Mouse (Mus musculus) cortical plate, adult 2 months (tissue): ENCODE measurements around the gene Ndufv3. TPM values are rescaled to one million over a fixed set of nuclear protein-coding genes. Genes with fewer than 3 reads are reported as not detected.
"Not testable (repeated sequence)": the region's sequence is repeated elsewhere in the genome, so short reads cannot be mapped to it uniquely, and the experiment has no call there.

Experiments used
- H3K27ac ChIP-seq: fragments of 200-500 bp; 2 replicates; pipeline ENCODE4 v1.5.1; 2012; ENCODE audit warnings: low read length, control low read depth, inconsistent platforms; ENCODE audit not compliant: insufficient read depth
- H3K4me1 ChIP-seq: fragments of 200-500 bp; 2 replicates; pipeline ENCODE4 v1.6.1; 2011; ENCODE audit warnings: low read length; ENCODE audit not compliant: control insufficient read depth, insufficient read depth
- H3K4me3 ChIP-seq: fragments of 200-500 bp; 2 replicates; pipeline ENCODE4 v1.5.1; 2011; ENCODE audit warnings: mild to moderate bottlenecking, low read length, control low read depth; ENCODE audit not compliant: insufficient read depth
- CTCF ChIP-seq: fragments of 200-500 bp; IDR thresholded peaks from 2 replicates; pipeline ENCODE4 v1.5.1; 2011; ENCODE audit warnings: mild to moderate bottlenecking, control low read depth, low read length; ENCODE audit not compliant: insufficient read depth; ENCODE audit errors: extremely low read depth
- POLR2A ChIP-seq: fragments of 200-500 bp; IDR thresholded peaks from 2 replicates; pipeline ENCODE4 v1.6.1; 2011; ENCODE audit warnings: mild to moderate bottlenecking, low read length, control low read depth; ENCODE audit not compliant: insufficient read depth; ENCODE audit errors: extremely low read depth
- polyA plus RNA-seq: library from polyadenylated mRNA; depleted of rRNA; stranded (reverse); fragments of >200 nt; gene quantifications from 2 replicates; pipeline ENCODE4 v1.2.3, GENCODE M21; 2012

Gene Ndufv3
- polyA plus RNA-seq, 1 experiment: 346 TPM

DNA sequence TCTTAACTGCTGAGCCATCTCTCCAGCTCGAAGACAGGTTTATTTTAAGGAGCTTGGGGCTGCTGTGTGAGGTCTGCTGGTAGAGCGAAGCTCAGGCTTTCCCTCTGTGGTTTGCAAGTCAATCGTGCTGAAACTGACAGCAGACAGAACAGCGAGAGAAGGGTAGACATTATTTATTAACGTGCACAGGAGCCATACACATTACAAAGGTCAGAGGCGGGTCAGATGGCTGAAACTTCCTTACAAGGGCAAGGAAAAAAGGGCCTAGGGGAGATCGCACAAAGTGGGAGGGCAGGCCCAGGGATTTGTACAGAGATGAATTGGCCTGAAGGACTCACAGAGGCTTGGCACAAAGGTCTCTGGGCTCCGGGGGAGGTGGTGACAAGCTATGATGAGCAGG, 29.5 kb downstream of the Ndufv3 start:
- Histone ChIP-seq H3K27ac (no peak overlapping the region), H3K4me1 (no peaks in the 10 kb centered on the region), H3K4me3 (no peak overlapping the region)
- no peak for TF ChIP-seq CTCF
- TF ChIP-seq POLR2A: no peak

DNA sequence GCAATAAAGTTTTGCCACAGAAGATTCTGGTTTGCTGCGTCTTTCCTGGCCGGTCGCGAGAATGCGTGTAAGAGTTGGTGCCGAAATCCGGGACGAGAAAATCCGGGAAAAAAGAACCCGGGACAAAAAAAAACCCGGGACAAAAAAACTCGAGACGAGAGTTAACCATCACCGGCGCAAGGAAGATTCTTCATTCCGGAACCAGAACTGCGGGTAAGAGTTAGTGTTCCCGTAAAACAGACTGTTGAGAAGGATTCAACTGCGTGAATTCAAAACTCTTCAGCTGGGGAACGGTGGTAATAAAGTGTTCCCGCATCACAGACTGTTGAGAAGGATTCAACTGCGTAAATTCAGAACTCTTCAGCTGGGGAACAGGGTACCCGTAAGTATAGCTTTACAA, 32.7 kb downstream of the Ndufv3 start:
- not testable (repeated sequence) for H3K4me1 ChIP-seq, H3K27ac ChIP-seq, H3K4me3 ChIP-seq

DNA sequence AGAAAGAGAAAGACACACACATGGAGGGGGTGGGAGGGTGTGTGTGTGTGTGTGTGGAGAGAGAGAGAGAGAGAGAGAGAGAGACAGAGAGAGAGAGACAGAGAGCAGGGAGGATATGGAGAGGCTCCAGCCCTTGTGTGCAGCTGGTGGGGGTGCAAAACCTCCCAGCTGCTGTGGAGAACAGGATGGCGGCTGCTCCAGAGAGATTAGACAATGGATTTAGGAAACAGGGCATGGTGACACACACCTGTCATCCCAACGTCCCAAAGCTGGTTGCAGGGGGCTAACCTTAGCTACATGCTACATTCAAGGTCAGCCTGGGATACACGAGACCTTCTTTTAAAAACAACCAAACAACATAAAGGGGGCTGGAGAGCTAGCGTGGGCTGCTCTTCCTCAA, 36.3 kb downstream of the Ndufv3 start:
- H3K4me1 ChIP-seq: no peaks in the 10 kb centered on the region
- H3K27ac ChIP-seq: no peak overlapping the region
- H3K4me3 ChIP-seq: no peak overlapping the region
- TF ChIP-seq POLR2A: no peak
- no peak for TF ChIP-seq CTCF

DNA sequence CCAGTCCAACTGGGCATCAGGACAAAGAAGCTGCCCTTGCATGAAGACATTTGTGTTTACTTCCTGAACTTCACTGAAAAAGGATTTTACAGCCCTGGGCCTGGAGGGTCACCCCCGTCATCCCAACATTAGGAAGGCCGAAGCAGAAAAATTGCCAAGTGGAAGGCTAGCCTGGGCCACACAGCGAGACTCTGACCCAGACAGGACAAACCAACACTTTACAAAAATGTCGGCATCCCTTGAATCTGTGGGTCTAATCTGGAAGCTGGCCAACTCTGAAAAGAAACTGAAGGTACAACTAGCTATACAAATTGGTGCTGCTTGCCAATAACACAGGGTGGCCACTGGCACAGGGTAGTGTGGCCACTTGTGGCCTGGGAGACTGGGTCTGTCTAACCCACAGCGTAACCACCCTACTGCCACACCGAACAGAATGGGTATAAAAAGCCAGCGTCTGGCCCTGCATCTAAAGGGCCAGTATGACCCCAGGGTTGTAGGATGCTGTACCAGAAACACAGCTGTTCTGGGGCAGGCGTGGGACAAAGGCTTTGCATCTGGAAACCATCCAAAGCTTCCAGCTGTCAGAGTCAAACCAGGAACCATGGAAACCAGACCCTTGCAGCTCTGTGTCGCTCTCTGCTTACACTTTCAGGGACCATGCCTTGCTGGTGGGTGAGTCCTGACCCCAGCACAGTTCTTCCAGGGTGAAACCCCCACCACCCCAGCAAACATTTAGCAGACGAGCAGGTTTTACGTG, 37.4 kb downstream of the Ndufv3 start:
- no peaks in the 10 kb centered on the region for H3K4me1 ChIP-seq
- peak overlapping the region; percentile 4; the same call in 1 of the 2 replicates for H3K4me3 ChIP-seq
- no peak overlapping the region for H3K27ac ChIP-seq
- TF ChIP-seq CTCF (no peak), POLR2A (no peak)

DNA sequence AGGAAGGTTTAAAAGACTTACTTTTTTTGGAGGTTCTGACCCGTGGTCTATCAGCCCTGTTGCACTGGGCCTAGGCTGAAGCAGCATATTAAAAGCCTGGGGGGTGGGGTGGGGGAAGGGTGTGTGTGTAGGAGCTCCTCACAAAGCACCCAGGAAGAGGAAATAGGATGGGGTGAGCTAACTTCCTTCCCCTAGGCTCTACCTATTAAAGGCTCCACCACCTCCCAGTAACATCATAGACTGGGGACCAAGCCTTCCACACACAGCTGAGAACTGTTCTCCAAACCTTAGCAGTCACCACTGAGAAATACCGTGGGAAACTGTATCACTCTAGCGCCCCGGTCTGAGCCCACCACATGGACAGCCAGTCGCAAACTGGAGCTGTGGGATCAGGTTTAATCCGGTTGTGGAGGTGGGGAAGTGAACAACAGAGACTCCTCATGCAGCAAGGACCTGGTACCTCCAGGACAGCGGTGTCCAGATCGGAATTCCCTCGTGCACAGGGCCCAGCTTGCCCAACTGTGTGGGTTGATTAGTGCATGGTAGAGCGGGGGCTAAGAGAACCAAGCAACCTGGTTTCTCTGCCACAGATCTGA, 38.1 kb downstream of the Ndufv3 start:
- Histone ChIP-seq H3K4me1 (no peaks in the 10 kb centered on the region), H3K27ac (no peak overlapping the region), H3K4me3 (0 out of 2 replicates have a peak overlapping the region, but pooled peaks have one; percentile 4)
- TF ChIP-seq POLR2A (no peak), CTCF (no peak)

GRCm38 (mm10) chr17:31559021-31559789, 39.3 kb downstream of the Ndufv3 start:
- no peak overlapping the region for H3K4me3 ChIP-seq
- no peak overlapping the region for H3K27ac ChIP-seq
- H3K4me1 ChIP-seq: no peaks in the 10 kb centered on the region
- no peak for TF ChIP-seq CTCF

- peak overlapping the region; percentile 57 for H3K4me3 ChIP-seq
- peak overlapping the region; percentile 25; the same call in 1 of the 2 replicates for H3K27ac ChIP-seq
- TF ChIP-seq CTCF: no peak
- TF ChIP-seq POLR2A: no peak
- peaks cover 8% of the 10 kb centered on the region for H3K4me1 ChIP-seq
Measured at GRCm38 (mm10) chr17:31563632-31564014, 43.7 kb downstream of the Ndufv3 start.

- TF ChIP-seq POLR2A: peak; percentile 84
- no peak for TF ChIP-seq CTCF
- peak within 1 kb of the TSS; percentile 82 for H3K27ac ChIP-seq
- peaks cover 8% of the 10 kb centered on the region for H3K4me1 ChIP-seq
- peak within 1 kb of the TSS; percentile 75 for H3K4me3 ChIP-seq
Measured at GRCm38 (mm10) chr17:31564015-31564857, 44.3 kb downstream of the Ndufv3 start, which contains the start of gene Pknox1. Gene Pknox1 (plus strand): TSS chr17:31564734.

GRCm38 (mm10) chr17:31564858-31565140, 44.9 kb downstream of the Ndufv3 start:
- H3K4me3 ChIP-seq: peak overlapping the region; percentile 75
- peak overlapping the region; percentile 82; the same call in 1 of the 2 replicates for H3K27ac ChIP-seq
- TF ChIP-seq CTCF (no peak), POLR2A (no peak)
- H3K4me1 ChIP-seq: peaks cover 8% of the 10 kb centered on the region
